Mouse (Mus musculus) small intestine, adult 2 months (tissue): ENCODE measurements around the gene 4930524J08Rik. TPM values are rescaled to one million over a fixed set of nuclear protein-coding genes. Genes with fewer than 3 reads are reported as not detected.
A peak's percentile ranks its signal among the peaks of the same experiment; 100 is the strongest.

Experiments used
- H3K27ac ChIP-seq: fragments of 200-500 bp; 2 replicates; pipeline ENCODE4 v1.5.1; 2012; ENCODE audit warnings: low read depth, low read length, control low read depth, inconsistent platforms; ENCODE audit not compliant: insufficient read depth
- H3K27me3 ChIP-seq: fragments of 200-500 bp; 2 replicates; pipeline ENCODE4 v1.6.1; 2012; ENCODE audit warnings: mild to moderate bottlenecking, moderate library complexity, low read length, inconsistent platforms; ENCODE audit not compliant: control insufficient read depth, insufficient read depth
- H3K36me3 ChIP-seq: fragments of 200-500 bp; 2 replicates; pipeline ENCODE4 v1.6.1; 2012; ENCODE audit warnings: mild to moderate bottlenecking, low read length, control low read depth, inconsistent platforms; ENCODE audit not compliant: control insufficient read depth, insufficient read depth
- H3K4me1 ChIP-seq: fragments of 200-500 bp; 2 replicates; pipeline ENCODE4 v1.6.1; 2012; ENCODE audit warnings: low read length, inconsistent platforms, mixed read lengths; ENCODE audit not compliant: control insufficient read depth, insufficient read depth, insufficient read length
- H3K4me3 ChIP-seq: fragments of 200-500 bp; 2 replicates; pipeline ENCODE4 v1.5.1; 2012; ENCODE audit warnings: low read depth, mild to moderate bottlenecking, control low read depth, inconsistent platforms, low read length, moderate library complexity
- CTCF ChIP-seq: fragments of 200-500 bp; IDR thresholded peaks from 2 replicates; pipeline ENCODE4 v1.5.1; 2012; ENCODE audit warnings: low read depth, mild to moderate bottlenecking, control low read depth, inconsistent platforms, low read length, moderate library complexity, mixed read lengths; ENCODE audit not compliant: insufficient replicate concordance, insufficient read length; ENCODE audit errors: extremely low read depth
- POLR2A ChIP-seq: fragments of 200-500 bp; IDR thresholded peaks from 2 replicates; pipeline ENCODE4 v1.6.1; 2012; ENCODE audit warnings: low read depth, mild to moderate bottlenecking, control low read depth, inconsistent platforms, low read length, moderate library complexity
- WGBS: fragments of 180-500 bp; shearing (Covaris S2); methylation state at CpG from one replicate; pipeline ENCODE4 v1.1.7; 2018; 5-methylcytosine and 5-hydroxymethylcytosine counted together
- polyA plus RNA-seq: library from polyadenylated mRNA; depleted of rRNA; stranded (reverse); fragments of >200 nt; gene quantifications from 2 replicates; pipeline ENCODE4 v1.2.3, GENCODE M21; 2012; rRNA removed

Gene 4930524J08Rik
- 1.8 and 5.6 TPM in 2 replicates for polyA plus RNA-seq

- H3K36me3 ChIP-seq = peaks cover 3% of the 10 kb centered on the region
- peak within 1 kb of the TSS; percentile 86 for H3K4me3 ChIP-seq
- peak within 1 kb of the TSS; percentile 88 for H3K27ac ChIP-seq
- no peaks in the 10 kb centered on the region for H3K27me3 ChIP-seq
- TF ChIP-seq POLR2A = peak; percentile 85
- no peak for TF ChIP-seq CTCF
- WGBS = under 1% methylated on average over 97 of the region's 97 CpGs
- peaks cover 6% of the 10 kb centered on the region; the same call in 1 of the 2 replicates for H3K4me1 ChIP-seq
These were observed at the start of gene 4930524J08Rik, which contains the start of gene Hnrnpd for GRCm38 (mm10) chr5:99978699-99979442. Gene 4930524J08Rik, plus strand, starts transcription at chr5:99979061. Gene Hnrnpd, minus strand, starts transcription at chr5:99978938.

GRCm38 (mm10) chr5:99931910-99932309 is 47.0 kb upstream of the 4930524J08Rik start:
- Histone ChIP-seq H3K27me3 (no peaks in the 10 kb centered on the region), H3K4me1 (no peaks in the 10 kb centered on the region), H3K4me3 (no peak overlapping the region), H3K36me3 (no peaks in the 10 kb centered on the region), H3K27ac (no peak overlapping the region)
- WGBS = 86% methylated on average over 6 of the region's 6 CpGs
- TF ChIP-seq CTCF (no peak), POLR2A (no peak)

DNA sequence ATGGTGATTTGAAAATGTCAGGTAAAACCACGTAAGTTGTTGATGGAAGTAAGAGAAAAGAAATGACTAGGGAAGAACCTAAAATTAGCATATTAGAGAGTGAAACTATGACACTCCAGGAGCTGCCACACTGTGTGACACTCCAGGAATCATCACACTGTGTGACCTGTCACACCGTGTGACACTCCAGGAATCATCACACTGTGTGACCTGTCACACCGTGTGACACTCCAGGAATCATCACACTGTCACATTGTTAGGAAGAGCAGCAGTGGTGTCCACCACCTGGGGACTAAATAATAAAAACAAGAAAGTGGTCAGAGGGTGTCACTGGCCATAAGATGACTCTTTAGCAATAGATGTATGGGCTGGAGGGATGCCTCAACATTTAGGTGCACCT is 39.4 kb upstream of the 4930524J08Rik start:
- no peaks in the 10 kb centered on the region for H3K4me1 ChIP-seq
- TF ChIP-seq POLR2A (no peak), CTCF (no peak)
- WGBS = 75% methylated on average over 3 of the region's 3 CpGs
- H3K36me3 ChIP-seq = no peaks in the 10 kb centered on the region
- H3K4me3 ChIP-seq = no peak overlapping the region
- no peaks in the 10 kb centered on the region for H3K27me3 ChIP-seq
- H3K27ac ChIP-seq = no peak overlapping the region

GRCm38 (mm10) chr5:99941273-99941672 is 37.6 kb upstream of the 4930524J08Rik start:
- 83% methylated on average over 10 of the region's 10 CpGs for WGBS
- Histone ChIP-seq H3K4me1 (no peaks in the 10 kb centered on the region), H3K27ac (no peak overlapping the region), H3K27me3 (no peaks in the 10 kb centered on the region), H3K36me3 (no peaks in the 10 kb centered on the region), H3K4me3 (no peak overlapping the region)
- no peak for TF ChIP-seq POLR2A

DNA sequence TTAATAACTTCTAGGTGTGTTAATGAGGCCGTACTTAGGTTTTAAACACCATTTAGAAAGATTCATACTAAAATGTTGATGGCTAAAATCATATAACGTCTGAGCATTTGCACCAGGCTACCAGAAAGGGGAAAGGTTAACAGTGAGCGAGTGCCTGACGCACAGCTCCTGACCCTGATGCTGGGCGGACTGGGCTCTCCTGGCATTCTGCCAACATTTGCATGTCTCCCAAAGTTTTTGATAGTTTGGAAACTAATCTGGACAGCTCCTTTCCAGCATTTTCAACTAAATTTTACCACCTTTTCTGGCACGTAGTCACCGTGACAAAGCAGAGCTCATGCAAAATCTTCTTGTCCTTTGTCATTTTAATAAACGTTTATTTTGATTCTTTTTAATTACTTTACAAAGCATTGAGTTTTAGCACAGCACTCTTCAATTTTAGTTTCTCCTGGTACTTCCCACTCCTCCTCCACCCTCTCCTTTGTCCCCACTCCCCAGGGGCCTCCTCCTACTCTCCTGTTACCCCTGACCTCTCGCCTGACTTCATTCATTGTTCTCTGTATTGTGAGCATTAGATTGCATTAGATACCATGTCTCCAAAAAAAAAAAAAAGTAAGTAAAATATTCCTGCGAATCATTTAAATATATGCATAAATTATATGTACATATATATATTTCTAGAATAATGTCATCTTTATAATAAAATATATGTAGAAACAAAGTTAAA is 36.9 kb upstream of the 4930524J08Rik start:
- Histone ChIP-seq H3K27me3 (no peaks in the 10 kb centered on the region), H3K4me1 (no peaks in the 10 kb centered on the region), H3K27ac (no peak overlapping the region), H3K36me3 (no peaks in the 10 kb centered on the region), H3K4me3 (no peak overlapping the region)
- TF ChIP-seq POLR2A (no peak), CTCF (no peak)
- WGBS = 76% methylated on average over 10 of the region's 10 CpGs

- 63% methylated on average over 5 of the region's 5 CpGs for WGBS
- Histone ChIP-seq H3K27me3 (no peaks in the 10 kb centered on the region), H3K27ac (no peak overlapping the region), H3K36me3 (peaks cover 3% of the 10 kb centered on the region; the same call in 1 of the 2 replicates), H3K4me1 (no peaks in the 10 kb centered on the region), H3K4me3 (no peak overlapping the region)
- TF ChIP-seq CTCF = no peak
- TF ChIP-seq POLR2A = no peak
These were observed 26.3 kb upstream of the 4930524J08Rik start for GRCm38 (mm10) chr5:99952513-99952912.

DNA sequence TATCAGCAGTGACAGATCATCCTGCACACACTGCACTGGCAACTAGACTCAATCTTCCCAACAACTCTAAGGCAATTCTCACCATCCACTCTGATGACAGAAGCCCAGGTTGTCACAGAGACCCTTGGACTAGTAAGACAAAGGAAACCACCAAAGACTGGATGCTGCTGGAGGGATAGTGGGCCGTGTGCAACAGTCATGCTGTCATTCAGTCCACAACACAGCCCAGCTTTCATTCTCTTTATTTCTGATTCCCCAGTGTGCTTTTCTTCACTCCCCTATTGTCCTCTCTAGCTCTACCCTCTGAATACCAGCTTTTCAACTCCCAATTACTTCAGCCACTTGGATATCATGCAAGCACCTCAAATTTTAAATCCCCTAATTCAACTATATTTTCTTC is 25.0 kb upstream of the 4930524J08Rik start:
- Histone ChIP-seq H3K27me3 (no peaks in the 10 kb centered on the region), H3K36me3 (peaks cover 7% of the 10 kb centered on the region), H3K27ac (no peak overlapping the region), H3K4me1 (no peaks in the 10 kb centered on the region), H3K4me3 (no peak overlapping the region)
- TF ChIP-seq POLR2A (no peak), CTCF (no peak)
- 73% methylated on average over 1 of the region's 1 CpGs for WGBS
